Mouse (Mus musculus): Measurements from ENCODE around the gene Map4k1. TPM values are rescaled to one million over a fixed set of nuclear protein-coding genes. Genes with fewer than 3 reads are reported as not detected.

The Map4k1 gene
- 5.8 and 6.5 TPM in 2 replicates for polyA plus RNA-seq (2016; fragmentation: Nextera tagmentation; extraction: Ambion mirVana)

DNA sequence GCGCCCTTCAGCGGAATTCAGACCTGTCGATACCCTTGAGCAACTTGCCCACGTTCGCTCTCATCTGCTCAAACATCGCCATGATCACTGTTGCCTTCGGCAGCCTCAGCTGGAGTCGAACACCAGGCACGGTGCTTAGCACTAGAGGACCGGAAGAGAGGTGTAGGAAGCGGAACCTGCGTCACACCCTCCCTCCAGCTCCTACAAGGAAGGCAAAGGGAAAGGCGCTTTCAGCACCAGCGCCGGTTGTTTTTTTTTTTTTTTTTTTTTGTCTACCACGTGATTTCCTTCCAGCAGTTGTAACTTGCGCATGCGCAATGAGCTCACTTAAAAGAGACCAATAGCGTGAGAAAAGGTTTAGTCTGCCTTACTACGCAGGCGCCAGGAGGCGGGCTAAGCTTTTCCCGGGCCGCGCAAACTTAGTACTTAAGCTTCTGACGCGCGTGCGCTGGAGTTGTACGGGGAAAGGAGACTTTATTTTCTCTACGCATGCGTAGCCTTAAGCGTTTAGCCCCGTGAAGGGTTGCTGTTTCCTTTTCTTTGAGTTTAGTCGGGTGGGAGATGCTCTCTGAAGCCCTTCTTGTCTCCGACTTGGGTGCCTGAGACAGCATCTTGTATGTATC is at the start of gene Map4k1, which contains the start of gene Eif3k:
Map4k1 (plus strand) TSS at position 400 of the 623 bp plus-strand sequence.
Eif3k (minus strand) TSS at position 214 of the 623 bp plus-strand sequence.
- peaks cover 18% of the 10 kb centered on the region for H3K4me1 ChIP-seq (replicated peaks)
- H3K36me3 ChIP-seq, result peaks cover 31% of the 10 kb centered on the region
- WGBS, result under 1% methylated on average over 36 of the region's 36 CpGs
- peak within 1 kb of the TSS; percentile 66 for H3K4me3 ChIP-seq
- peak within 1 kb of the TSS; percentile 67 for H3K27ac ChIP-seq (ENCODE audit: poor library complexity, severe bottlenecking)
- peak; percentile 92 for ATAC-seq (ENCODE audit: insufficient number of reproducible peaks, low FRiP score)
- H3K27me3 ChIP-seq (replicated peaks), result no peaks in the 10 kb centered on the region
- H3K9ac ChIP-seq, result peak within 1 kb of the TSS; percentile 82
- no peaks in the 10 kb centered on the region for H3K9me3 ChIP-seq (replicated peaks)
- peak within 1 kb of the TSS; percentile 94 for H3K4me2 ChIP-seq

DNA sequence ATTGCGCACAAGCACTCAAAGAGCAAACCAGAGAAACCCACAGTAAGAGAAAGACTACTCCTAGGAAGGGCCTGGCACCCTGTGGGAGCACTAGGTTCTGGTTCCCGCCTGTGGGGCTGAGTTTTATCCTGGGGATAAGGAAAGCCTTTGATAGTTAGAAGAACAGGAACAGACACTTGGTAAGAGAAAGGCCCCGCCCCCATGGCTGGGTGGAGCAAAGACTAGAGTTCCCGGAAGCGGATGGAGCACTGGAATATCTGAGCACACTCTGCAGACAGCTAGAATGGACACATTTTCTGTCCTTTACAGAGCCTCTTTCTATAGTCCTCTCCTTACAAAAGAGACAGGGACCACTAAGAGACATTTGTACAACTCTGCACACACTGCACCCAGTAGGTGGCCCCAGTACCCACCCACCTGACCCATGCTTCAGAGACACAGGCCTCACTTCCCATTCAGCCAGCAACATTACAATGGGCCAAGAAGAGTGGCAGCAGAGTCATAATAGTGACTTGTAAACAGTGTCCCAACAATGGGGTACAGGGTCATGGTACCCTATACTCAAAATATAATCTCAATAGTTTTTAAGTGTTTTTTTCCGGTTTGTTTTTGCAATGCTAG is 49.3 kb upstream of the Map4k1 start:
- H3K4me3 ChIP-seq, result no peak overlapping the region
- H3K9ac ChIP-seq, result no peak overlapping the region
- no peak for ATAC-seq (ENCODE audit: insufficient number of reproducible peaks, low FRiP score)
- H3K4me1 ChIP-seq (replicated peaks), result peaks cover 83% of the 10 kb centered on the region
- peaks cover 18% of the 10 kb centered on the region for H3K36me3 ChIP-seq
- H3K27me3 ChIP-seq (replicated peaks), result no peaks in the 10 kb centered on the region
- H3K9me3 ChIP-seq (replicated peaks), result no peaks in the 10 kb centered on the region
- WGBS, result 54% methylated on average over 6 of the region's 6 CpGs
- H3K27ac ChIP-seq (ENCODE audit: poor library complexity, severe bottlenecking), result peak overlapping the region; percentile 65
- H3K4me2 ChIP-seq, result no peak overlapping the region; the same call in 1 of the 2 replicates

DNA sequence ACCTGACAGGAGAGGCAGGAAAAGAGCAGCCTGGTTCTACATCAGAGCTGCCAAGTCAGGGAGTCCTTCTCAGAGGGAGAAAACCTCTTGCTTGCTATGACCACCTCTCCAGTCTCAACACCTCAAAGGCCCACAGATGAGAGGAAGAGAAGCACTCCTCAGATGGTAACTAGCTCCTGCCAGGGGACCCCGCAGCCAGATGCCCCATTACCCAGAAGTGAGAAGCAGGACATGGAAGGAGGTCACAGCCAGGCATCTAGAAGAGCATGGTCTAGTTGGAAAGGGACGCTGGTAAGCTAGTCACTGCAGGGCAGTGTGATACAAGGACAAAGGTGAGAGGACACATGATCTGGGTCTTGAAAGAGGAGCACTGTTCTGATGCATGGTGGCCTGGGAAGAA is 48.0 kb upstream of the Map4k1 start:
- Histone ChIP-seq H3K4me3 (no peak overlapping the region), H3K4me1 (replicated peaks) (peaks cover 94% of the 10 kb centered on the region), H3K27me3 (replicated peaks) (no peaks in the 10 kb centered on the region), H3K36me3 (peaks cover 17% of the 10 kb centered on the region), H3K9me3 (replicated peaks) (no peaks in the 10 kb centered on the region), H3K9ac (peak overlapping the region; percentile 17; the same call in 1 of the 2 replicates), H3K4me2 (no peak overlapping the region), H3K27ac (ENCODE audit: poor library complexity, severe bottlenecking) (peak overlapping the region; percentile 65)
- 95% methylated on average over 2 of the region's 2 CpGs for WGBS
- no peak for ATAC-seq (ENCODE audit: insufficient number of reproducible peaks, low FRiP score)

DNA sequence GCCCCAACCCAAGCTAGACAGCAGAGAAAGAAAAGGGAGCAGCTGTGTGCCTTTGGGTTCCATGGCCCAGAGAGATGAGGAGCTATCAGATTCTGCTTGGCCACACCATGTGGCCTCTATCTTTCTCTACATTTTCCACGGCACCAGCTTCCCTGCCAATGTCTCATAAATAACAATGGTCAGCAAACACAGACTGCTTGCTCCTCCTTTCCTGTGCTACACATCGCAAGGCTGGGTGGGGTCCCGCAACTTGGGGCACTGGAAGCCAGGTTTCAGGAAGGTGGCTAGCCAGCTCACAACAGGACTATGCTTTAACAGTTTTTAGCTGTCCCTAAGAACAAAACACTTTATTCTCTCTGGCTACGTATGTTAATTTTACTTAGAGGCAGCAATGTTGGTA is 45.1 kb upstream of the Map4k1 start:
- Histone ChIP-seq H3K4me3 (no peak overlapping the region), H3K9ac (peak overlapping the region; percentile 51; the same call in 1 of the 2 replicates), H3K27ac (ENCODE audit: poor library complexity, severe bottlenecking) (peak overlapping the region; percentile 95), H3K9me3 (replicated peaks) (no peaks in the 10 kb centered on the region), H3K36me3 (peaks cover 17% of the 10 kb centered on the region), H3K4me2 (no peak overlapping the region), H3K27me3 (replicated peaks) (no peaks in the 10 kb centered on the region), H3K4me1 (replicated peaks) (peaks cover 94% of the 10 kb centered on the region)
- no peak for ATAC-seq (ENCODE audit: insufficient number of reproducible peaks, low FRiP score)
- 60% methylated on average over 4 of the region's 4 CpGs for WGBS

DNA sequence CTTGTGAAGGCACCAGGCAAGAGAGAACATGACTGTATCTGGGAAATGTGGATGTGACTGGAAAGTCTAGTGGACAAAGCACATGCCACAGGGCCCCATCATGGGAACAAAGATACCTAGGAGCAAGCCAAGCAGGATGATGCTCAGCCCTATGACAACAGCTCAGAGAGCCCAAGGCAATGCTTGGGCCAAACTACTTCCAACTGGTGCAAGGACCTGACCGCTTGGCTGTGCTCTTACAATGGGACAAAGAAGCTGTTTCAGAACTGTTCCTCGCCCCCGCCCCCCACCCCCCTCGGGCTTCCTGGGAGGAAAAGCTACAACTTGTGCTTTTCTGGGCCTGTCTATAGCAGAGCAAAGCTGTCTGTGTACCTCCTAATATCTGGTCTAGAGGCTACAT is 43.2 kb upstream of the Map4k1 start:
- Histone ChIP-seq H3K36me3 (peaks cover 27% of the 10 kb centered on the region), H3K9ac (peak overlapping the region; percentile 63; the same call in 1 of the 2 replicates), H3K27me3 (replicated peaks) (no peaks in the 10 kb centered on the region), H3K4me2 (no peak overlapping the region), H3K9me3 (replicated peaks) (no peaks in the 10 kb centered on the region), H3K4me1 (replicated peaks) (peaks cover 99% of the 10 kb centered on the region), H3K4me3 (no peak overlapping the region), H3K27ac (ENCODE audit: poor library complexity, severe bottlenecking) (peak overlapping the region; percentile 95)
- no peak for ATAC-seq (ENCODE audit: insufficient number of reproducible peaks, low FRiP score)
- 76% methylated on average over 4 of the region's 4 CpGs for WGBS

DNA sequence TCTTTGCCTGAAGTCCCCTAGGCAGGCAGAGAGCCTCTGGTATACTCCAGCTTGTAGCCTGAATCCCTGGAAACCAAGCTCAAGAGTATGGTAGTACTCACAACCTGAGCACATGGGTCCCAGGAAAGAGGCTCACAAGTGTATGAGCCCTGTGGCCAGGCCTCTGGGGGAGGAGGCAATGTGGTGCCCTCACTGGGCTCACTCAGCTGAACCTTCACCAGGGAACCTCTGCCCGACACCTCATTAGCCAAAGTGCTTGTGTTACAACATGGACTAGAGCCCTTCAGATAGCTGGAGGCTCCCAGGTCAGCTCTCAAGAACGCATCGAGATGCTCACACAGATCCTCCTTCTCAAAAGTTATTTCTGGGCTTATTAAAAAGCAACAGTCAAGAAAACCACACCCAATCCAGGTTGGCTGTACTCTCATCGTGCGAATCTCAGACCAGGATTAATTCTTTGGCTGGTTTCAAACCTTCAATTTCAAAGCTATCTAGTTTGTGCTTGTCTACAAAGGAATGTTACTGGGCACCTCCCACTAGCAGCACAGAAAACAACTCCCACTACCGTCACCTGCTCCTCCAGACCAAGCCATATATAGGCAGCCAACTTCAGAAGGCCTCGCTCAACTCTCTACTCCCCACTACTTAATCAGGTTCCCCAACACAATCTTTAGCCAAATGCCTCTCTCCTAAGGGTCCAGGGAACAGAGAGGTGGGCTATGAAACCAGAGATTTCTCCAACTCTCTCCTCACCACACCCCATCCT is 42.2 kb upstream of the Map4k1 start:
- Histone ChIP-seq H3K36me3 (peaks cover 18% of the 10 kb centered on the region), H3K27ac (ENCODE audit: poor library complexity, severe bottlenecking) (peak overlapping the region; percentile 95), H3K27me3 (replicated peaks) (no peaks in the 10 kb centered on the region), H3K4me3 (no peak overlapping the region), H3K9ac (peak overlapping the region; percentile 63), H3K9me3 (replicated peaks) (no peaks in the 10 kb centered on the region), H3K4me1 (replicated peaks) (peaks cover 94% of the 10 kb centered on the region), H3K4me2 (no peak overlapping the region)
- peak; percentile 25; the same call in 1 of the 2 replicates for ATAC-seq (ENCODE audit: insufficient number of reproducible peaks, low FRiP score)
- 52% methylated on average over 7 of the region's 7 CpGs for WGBS

DNA sequence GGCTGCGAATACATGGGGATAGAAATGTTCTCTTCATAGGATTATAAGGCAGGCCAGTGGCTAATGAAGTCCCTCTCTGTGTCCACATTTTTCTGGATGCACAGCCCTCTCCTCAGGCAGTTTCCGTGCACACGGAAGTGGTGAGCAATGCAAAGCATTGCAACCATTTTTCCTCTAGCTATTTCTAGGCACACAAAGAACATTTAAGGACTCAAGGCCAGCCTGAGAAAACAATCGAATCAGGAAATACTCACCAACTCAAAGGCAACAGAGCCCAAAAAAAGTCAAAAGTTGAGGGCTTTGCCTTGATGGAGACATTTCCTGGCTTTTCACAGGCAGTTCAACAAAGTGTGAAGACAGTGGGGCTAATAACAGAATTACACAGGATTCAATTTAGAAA is 40.7 kb upstream of the Map4k1 start:
- Histone ChIP-seq H3K27me3 (replicated peaks) (no peaks in the 10 kb centered on the region), H3K4me3 (no peak overlapping the region), H3K4me2 (no peak overlapping the region), H3K9ac (peak overlapping the region; percentile 55), H3K27ac (ENCODE audit: poor library complexity, severe bottlenecking) (peak overlapping the region; percentile 95), H3K4me1 (replicated peaks) (peaks cover 94% of the 10 kb centered on the region), H3K9me3 (replicated peaks) (no peaks in the 10 kb centered on the region), H3K36me3 (peaks cover 15% of the 10 kb centered on the region)
- 48% methylated on average over 4 of the region's 4 CpGs for WGBS
- no peak for ATAC-seq (ENCODE audit: insufficient number of reproducible peaks, low FRiP score)

DNA sequence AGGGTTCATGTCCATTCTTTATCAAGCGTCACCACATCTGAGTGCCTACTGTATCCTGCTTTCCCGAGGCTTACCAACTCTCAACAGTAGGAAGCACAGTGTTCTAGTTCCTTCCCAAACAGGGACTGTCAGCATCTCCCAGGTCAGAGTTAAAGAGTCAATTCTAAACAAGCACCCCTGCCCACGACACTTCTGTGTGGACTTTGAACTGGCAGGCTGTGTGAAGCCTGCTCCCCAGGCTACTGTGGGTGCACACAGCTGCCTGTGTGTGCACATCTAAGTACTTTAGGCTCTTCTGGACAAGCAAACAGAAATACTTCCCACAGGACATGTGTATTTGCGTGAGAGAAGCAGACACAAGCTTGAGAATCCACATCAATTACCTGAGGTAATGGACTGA is 40.3 kb upstream of the Map4k1 start:
- H3K36me3 ChIP-seq, result peaks cover 13% of the 10 kb centered on the region
- H3K9me3 ChIP-seq (replicated peaks), result no peaks in the 10 kb centered on the region
- 0 out of 2 replicates have a peak overlapping the region, but pooled peaks have one; percentile 5 for H3K4me2 ChIP-seq
- peak overlapping the region; percentile 55 for H3K9ac ChIP-seq
- peak overlapping the region; percentile 95 for H3K27ac ChIP-seq (ENCODE audit: poor library complexity, severe bottlenecking)
- 33% methylated on average over 4 of the region's 4 CpGs for WGBS
- H3K4me1 ChIP-seq (replicated peaks), result peaks cover 94% of the 10 kb centered on the region
- no peaks in the 10 kb centered on the region for H3K27me3 ChIP-seq (replicated peaks)
- ATAC-seq (ENCODE audit: insufficient number of reproducible peaks, low FRiP score), result no peak
- no peak overlapping the region for H3K4me3 ChIP-seq

DNA sequence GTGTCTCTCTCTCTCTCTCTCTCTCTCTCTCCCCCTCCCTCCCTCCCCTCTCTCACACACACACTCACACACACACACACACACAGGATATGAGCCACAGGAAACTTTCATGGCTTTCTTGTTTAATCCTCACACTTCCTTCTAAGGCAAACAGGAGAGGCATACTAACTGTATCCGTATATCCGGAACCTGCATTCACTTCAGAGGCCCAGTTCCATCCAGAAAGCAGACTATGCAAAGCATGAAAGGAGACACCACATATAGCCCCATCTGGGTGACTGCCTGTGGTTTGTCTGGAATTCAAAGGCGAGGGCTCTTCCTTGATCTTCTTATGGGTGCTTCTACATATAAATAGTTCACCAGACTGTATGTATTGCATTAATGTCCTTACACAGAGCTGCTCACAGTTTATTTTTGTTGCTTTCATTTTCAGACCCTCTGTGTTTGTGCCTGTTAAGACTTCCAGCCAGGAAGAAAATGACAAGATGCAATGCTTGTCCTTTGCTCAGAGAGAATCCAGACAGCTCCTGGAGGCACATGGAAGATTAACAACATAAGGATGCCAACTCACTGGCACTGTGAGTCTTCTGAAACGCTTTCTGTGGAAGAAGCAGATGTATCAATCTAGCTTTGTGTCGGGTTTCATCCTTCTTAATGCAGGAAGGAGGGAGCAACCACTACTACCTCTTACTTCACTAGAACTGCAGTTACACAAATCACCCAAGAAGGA is 38.2 kb upstream of the Map4k1 start:
- Histone ChIP-seq H3K4me1 (replicated peaks) (peaks cover 95% of the 10 kb centered on the region), H3K36me3 (peaks cover 16% of the 10 kb centered on the region), H3K9me3 (replicated peaks) (no peaks in the 10 kb centered on the region), H3K4me3 (no peak overlapping the region), H3K4me2 (no peak overlapping the region), H3K9ac (peak overlapping the region; percentile 42; the same call in 1 of the 2 replicates), H3K27ac (ENCODE audit: poor library complexity, severe bottlenecking) (peak overlapping the region; percentile 99), H3K27me3 (replicated peaks) (no peaks in the 10 kb centered on the region)
- WGBS, result 50% methylated on average over 5 of the region's 5 CpGs
- no peak for ATAC-seq (ENCODE audit: insufficient number of reproducible peaks, low FRiP score)

DNA sequence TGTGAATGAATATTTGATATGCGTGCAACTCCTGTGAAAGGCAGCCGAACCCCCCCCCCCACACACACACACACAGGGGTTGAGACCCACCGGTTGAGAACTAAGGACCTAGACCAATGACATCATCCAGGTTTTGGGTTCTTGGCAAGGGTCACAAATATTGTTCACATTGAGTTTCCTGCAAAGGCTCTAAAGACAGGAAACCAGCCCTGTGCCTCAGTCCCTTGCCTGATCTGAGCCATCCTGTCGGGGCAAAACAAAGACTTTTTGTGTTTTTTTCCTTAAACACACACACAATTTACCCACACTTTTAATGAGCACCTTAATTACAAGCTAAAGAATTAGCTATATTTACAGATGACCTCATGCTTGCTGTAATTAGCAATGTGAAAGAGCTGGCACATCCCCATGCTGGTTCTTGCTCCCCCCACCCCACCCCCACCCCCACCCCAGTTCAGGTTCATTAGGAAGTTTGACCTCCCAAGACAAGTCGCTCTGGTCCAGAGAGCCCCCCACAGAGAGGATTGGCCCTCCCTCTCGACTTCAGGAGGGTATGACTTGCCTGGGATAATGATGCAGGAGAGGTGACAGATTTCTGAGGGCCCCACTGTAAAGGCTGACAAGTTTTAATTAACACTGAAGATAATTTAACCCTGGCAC is 37.0 kb upstream of the Map4k1 start:
- no peaks in the 10 kb centered on the region for H3K9me3 ChIP-seq (replicated peaks)
- peak overlapping the region; percentile 0; the same call in 1 of the 2 replicates for H3K4me3 ChIP-seq
- H3K36me3 ChIP-seq, result peaks cover 25% of the 10 kb centered on the region
- peaks cover 95% of the 10 kb centered on the region for H3K4me1 ChIP-seq (replicated peaks)
- H3K27me3 ChIP-seq (replicated peaks), result no peaks in the 10 kb centered on the region
- WGBS, result 44% methylated on average over 6 of the region's 6 CpGs
- peak overlapping the region; percentile 69 for H3K9ac ChIP-seq
- peak overlapping the region; percentile 53 for H3K4me2 ChIP-seq
- ATAC-seq (ENCODE audit: insufficient number of reproducible peaks, low FRiP score), result 0 out of 2 replicates have a peak, but pooled peaks have one; percentile 1
- peak overlapping the region; percentile 99 for H3K27ac ChIP-seq (ENCODE audit: poor library complexity, severe bottlenecking)
